Mouse (Mus musculus) liver, adult 2 months (tissue): Measurements from ENCODE around the gene Qsox1.

Source experiments
- CTCF ChIP-seq: fragments of 200-500 bp; IDR thresholded peaks from 2 replicates; pipeline ENCODE4 v1.5.1; 2011; ENCODE audit warnings: low read depth, low read length, control low read depth
- POLR2A ChIP-seq: fragments of 200-500 bp; IDR thresholded peaks from 2 replicates; pipeline ENCODE4 v1.6.1; 2011; ENCODE audit warnings: low read length, control low read depth; ENCODE audit not compliant: insufficient read depth; ENCODE audit errors: extremely low read depth

DNA sequence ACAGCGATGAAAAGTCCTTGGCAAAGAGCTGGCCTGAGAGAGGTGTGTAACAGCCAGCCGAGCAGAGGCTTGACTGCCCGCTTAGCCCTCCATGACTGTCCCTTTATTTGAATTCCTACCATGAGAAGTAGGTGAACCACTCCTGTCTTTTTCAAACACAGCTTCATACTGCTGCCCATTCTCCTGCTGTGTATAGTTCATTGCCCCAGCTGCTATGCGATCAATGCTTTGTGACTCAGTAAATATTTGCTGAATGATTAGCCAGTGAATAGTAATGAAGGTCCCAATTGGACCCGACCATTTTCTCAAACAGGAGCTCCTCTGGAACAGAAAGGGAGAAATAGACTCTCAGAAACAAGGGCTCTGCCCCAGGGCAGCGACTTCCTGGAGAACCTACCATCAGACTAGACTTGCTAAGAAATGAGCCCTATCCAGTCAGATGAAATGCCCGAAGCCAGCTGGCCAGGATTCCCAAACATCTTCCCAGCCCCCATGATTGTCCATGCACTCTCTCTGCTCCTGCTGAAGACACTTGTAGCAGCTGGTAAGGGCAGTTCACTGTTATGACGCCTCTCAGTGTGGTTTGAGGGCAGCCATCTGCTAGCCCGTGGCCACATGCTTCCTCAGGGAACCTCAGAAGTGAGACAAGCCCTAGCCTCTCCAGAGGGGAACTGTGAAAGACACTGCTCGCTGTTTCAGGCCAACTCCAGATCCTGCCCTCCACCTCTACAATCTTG lies 2.8 kb downstream of the Qsox1 start:
- 0 out of 2 replicates have a peak, but pooled peaks have one; percentile 10 for TF ChIP-seq POLR2A
- no peak for TF ChIP-seq CTCF
